Mouse (Mus musculus) retina, adult 2 months (tissue): ENCODE data around the gene Pnkd.
"Not testable (repeated sequence)": the region's sequence is repeated elsewhere in the genome, so short reads cannot be mapped to it uniquely, and the experiment has no call there.

Source experiments
- DNase-seq: peaks from one replicate; pipeline ENCODE4 v3.0.0-alpha.2; 2012; ENCODE audit warnings: low read depth, low spot score

The Pnkd gene

GRCm38 (mm10) chr1:74329899-74330431 lies 45.2 kb downstream of the Pnkd start:
- DNase-seq: no peak

- no peak for DNase-seq
These were observed 46.4 kb downstream of the Pnkd start for GRCm38 (mm10) chr1:74331046-74331681.

- peak; percentile 92 for DNase-seq
These were observed 47.6 kb downstream of the Pnkd start for GRCm38 (mm10) chr1:74332241-74332763.

- DNase-seq: no peak
These were observed 48.2 kb downstream of the Pnkd start for GRCm38 (mm10) chr1:74332930-74333329.

- no peak for DNase-seq
These were observed 49.9 kb downstream of the Pnkd start for GRCm38 (mm10) chr1:74334607-74335006.

- DNase-seq: no peak
These were observed 50.3 kb downstream of the Pnkd start for GRCm38 (mm10) chr1:74335033-74335432.

- no peak for DNase-seq
These were observed 50.9 kb downstream of the Pnkd start for GRCm38 (mm10) chr1:74335436-74336170.

GRCm38 (mm10) chr1:74337241-74337771 lies 52.6 kb downstream of the Pnkd start:
- DNase-seq: no peak

GRCm38 (mm10) chr1:74338013-74338412 lies 53.3 kb downstream of the Pnkd start:
- no peak for DNase-seq

- DNase-seq: no peak
These were observed 53.9 kb downstream of the Pnkd start for GRCm38 (mm10) chr1:74338626-74339025.

GRCm38 (mm10) chr1:74339917-74340316 lies 55.2 kb downstream of the Pnkd start:
- DNase-seq: no peak

- DNase-seq: no peak
These were observed 55.6 kb downstream of the Pnkd start for GRCm38 (mm10) chr1:74340361-74340764.

- DNase-seq: not testable (repeated sequence)
These were observed 56.3 kb downstream of the Pnkd start for GRCm38 (mm10) chr1:74340992-74341391.

- DNase-seq: no peak
These were observed 57.2 kb downstream of the Pnkd start for GRCm38 (mm10) chr1:74341898-74342297.

- no peak for DNase-seq
These were observed 57.6 kb downstream of the Pnkd start for GRCm38 (mm10) chr1:74342308-74342707.

GRCm38 (mm10) chr1:74343161-74343560 lies 58.4 kb downstream of the Pnkd start:
- no peak for DNase-seq

- DNase-seq: no peak
These were observed 59.6 kb downstream of the Pnkd start for GRCm38 (mm10) chr1:74344163-74344916.

GRCm38 (mm10) chr1:74351185-74351769 lies 66.5 kb downstream of the Pnkd start:
- DNase-seq: no peak

GRCm38 (mm10) chr1:74352532-74353096 lies 67.9 kb downstream of the Pnkd start:
- DNase-seq: no peak

GRCm38 (mm10) chr1:74353453-74354229 lies 68.9 kb downstream of the Pnkd start:
- DNase-seq: no peak
